In the genomic region with DNA sequence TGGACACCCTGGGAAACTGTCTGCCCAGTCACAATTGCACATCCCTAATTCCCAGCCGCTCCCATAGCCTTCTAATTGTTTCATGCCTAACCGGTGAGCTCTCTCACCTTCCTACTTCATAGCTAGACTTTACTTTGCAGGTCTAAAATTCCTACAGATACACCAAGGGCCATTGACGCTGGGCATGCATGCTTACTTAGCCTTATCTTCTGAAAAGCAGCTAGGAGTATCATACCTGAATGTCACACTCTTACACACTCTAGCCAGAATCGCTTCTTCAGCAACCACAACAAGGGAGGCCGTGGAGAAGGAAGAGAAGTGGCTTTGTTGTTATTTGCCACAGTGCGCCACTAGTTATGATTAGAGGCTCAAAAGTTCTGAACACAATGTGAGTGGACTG, we compare ENCODE assay signal across 17 mouse cellular contexts. TPM values are rescaled to one million over a fixed set of nuclear protein-coding genes. Genes with fewer than 3 reads are reported as not detected.
"Had no signal": no experiment of that assay in that cellular context is flagged by ENCODE, and none has a peak within 500 bp of the region (broad histone marks: within the 10 kb centered on the region; RNA-seq: fewer than 3 reads in every experiment).

No protein-coding gene starts in this region.

- H3K27ac ChIP-seq: liver, embryonic 12.5 days; liver, embryonic 14.5 days; lung, embryonic 15.5 days; midbrain, embryonic 10.5 days; midbrain, embryonic 12.5 days; neural tube, embryonic 12.5 days; stomach, embryonic 15.5 days; stomach, postnatal 0 days had no signal

- DNase-seq: midbrain, embryonic 14.5 days; right cerebral cortex, postnatal 14 days; thymus, adult 2 months; thymus, postnatal 25 days; thymus, postnatal 4 days had no signal

- H3K4me3 ChIP-seq: liver, embryonic 12.5 days; lung, embryonic 15.5 days; midbrain, embryonic 10.5 days; midbrain, embryonic 12.5 days; neural tube, embryonic 12.5 days; stomach, embryonic 15.5 days had no signal

- H3K4me1 ChIP-seq: liver, embryonic 12.5 days; midbrain, embryonic 12.5 days; neural tube, embryonic 12.5 days; stomach, embryonic 15.5 days had no signal

RNA-seq across cellular contexts. Expression of gene Pdzrn3, which starts 18.2 kb away (rescaled TPM):
- total RNA-seq: megakaryocyte, adult 5-6 weeks; megakaryocyte-erythroid progenitor cell, adult 5-6 weeks; monocyte, adult 5-6 weeks; neutrophil, adult 5-6 weeks had no signal
